Mouse (Mus musculus) thymus, adult 2 months (tissue): ENCODE data around the gene Gnmt. TPM values are rescaled to one million over a fixed set of nuclear protein-coding genes. Genes with fewer than 3 reads are reported as not detected.

ENCODE experiments used
- DNase-seq: peaks from one replicate; pipeline ENCODE4 v3.0.0; 2021
- H3K27ac ChIP-seq: fragments of 200-500 bp; 2 replicates; pipeline ENCODE4 v1.5.1; 2012; ENCODE audit warnings: low read length, control low read depth; ENCODE audit not compliant: control insufficient read depth, insufficient read depth
- H3K27me3 ChIP-seq: fragments of 200-500 bp; 2 replicates; pipeline ENCODE4 v1.6.1; 2012; ENCODE audit warnings: mild to moderate bottlenecking, low read length, moderate library complexity, mixed read lengths; ENCODE audit not compliant: control insufficient read depth, insufficient read depth
- H3K36me3 ChIP-seq: fragments of 200-500 bp; 2 replicates; pipeline ENCODE4 v1.6.1; 2012; ENCODE audit warnings: mild to moderate bottlenecking, low read length, moderate library complexity; ENCODE audit not compliant: control insufficient read depth, insufficient read depth
- H3K4me1 ChIP-seq: fragments of 200-500 bp; replicated peaks from 2 replicates; pipeline ENCODE4 v1.6.1; 2012; ENCODE audit warnings: low read length; ENCODE audit not compliant: control insufficient read depth, insufficient read depth
- H3K4me3 ChIP-seq: fragments of 200-500 bp; 2 replicates; pipeline ENCODE4 v1.5.1; 2012; ENCODE audit warnings: mild to moderate bottlenecking, low read length, control low read depth, moderate library complexity; ENCODE audit not compliant: control insufficient read depth, insufficient read depth
- CTCF ChIP-seq: fragments of 200-500 bp; IDR thresholded peaks from 2 replicates; pipeline ENCODE4 v1.5.1; 2012; ENCODE audit warnings: mild to moderate bottlenecking, control low read depth, low read length, moderate library complexity, borderline replicate concordance; ENCODE audit not compliant: control insufficient read depth, poor library complexity, insufficient read depth; ENCODE audit errors: extremely low read depth
- POLR2A ChIP-seq: fragments of 200-500 bp; IDR thresholded peaks from 2 replicates; pipeline ENCODE4 v1.6.1; 2012; ENCODE audit warnings: mild to moderate bottlenecking, low read length, control low read depth, moderate library complexity; ENCODE audit not compliant: control insufficient read depth, poor library complexity, insufficient read depth; ENCODE audit errors: extremely low read depth
- WGBS: fragments of 180-500 bp; shearing (Covaris S2); methylation state at CpG from one replicate; pipeline ENCODE4 v1.1.7; 2018; 5-methylcytosine and 5-hydroxymethylcytosine counted together
- polyA plus RNA-seq: library from polyadenylated mRNA; depleted of rRNA; stranded (reverse); fragments of >200 nt; gene quantifications from 2 replicates; pipeline ENCODE4 v1.2.3, GENCODE M21; 2012; rRNA removed

Gnmt gene
- polyA plus RNA-seq, result 4.4 and 10.6 TPM in 2 replicates

GRCm38 (mm10) chr17:46728904-46729318 lies at the start of gene Gnmt:
Gnmt (minus strand) TSS chr17:46729168.
- Histone ChIP-seq H3K4me1 (no peaks in the 10 kb centered on the region), H3K4me3 (no peak within 1 kb of the TSS), H3K36me3 (no peaks in the 10 kb centered on the region), H3K27ac (no peak within 1 kb of the TSS), H3K27me3 (no peaks in the 10 kb centered on the region)
- DNase-seq, result no peak
- no peak for TF ChIP-seq CTCF
- TF ChIP-seq POLR2A, result no peak
- WGBS, result 65% methylated on average over 24 of the region's 24 CpGs

- peaks cover 11% of the 10 kb centered on the region for H3K4me1 ChIP-seq
- no peak for DNase-seq
- TF ChIP-seq CTCF (no peak), POLR2A (no peak)
- no peaks in the 10 kb centered on the region for H3K27me3 ChIP-seq
- H3K4me3 ChIP-seq, result no peak overlapping the region
- no peak overlapping the region for H3K27ac ChIP-seq
- 97% methylated on average over 3 of the region's 3 CpGs for WGBS
- H3K36me3 ChIP-seq, result peaks cover 54% of the 10 kb centered on the region
Observed at GRCm38 (mm10) chr17:46776087-46776486, 47.1 kb upstream of the Gnmt start.

- H3K36me3 ChIP-seq, result peaks cover 48% of the 10 kb centered on the region
- no peak for TF ChIP-seq POLR2A
- no peak for TF ChIP-seq CTCF
- WGBS, result 95% methylated on average over 9 of the region's 9 CpGs
Observed at GRCm38 (mm10) chr17:46775070-46775469, 46.1 kb upstream of the Gnmt start.

GRCm38 (mm10) chr17:46774131-46774472 lies 45.1 kb upstream of the Gnmt start:
- H3K27ac ChIP-seq, result no peak overlapping the region

More at GRCm38 (mm10) chr17:46775070-46775469, 46.1 kb upstream of the Gnmt start:
- Histone ChIP-seq H3K27me3 (no peaks in the 10 kb centered on the region), H3K27ac (no peak overlapping the region), H3K4me3 (no peak overlapping the region), H3K4me1 (peaks cover 11% of the 10 kb centered on the region)
- DNase-seq, result no peak

GRCm38 (mm10) chr17:46773278-46774130 lies 44.5 kb upstream of the Gnmt start:
- 11% methylated on average over 20 of the region's 20 CpGs for WGBS
- Histone ChIP-seq H3K4me3 (peak overlapping the region; percentile 81), H3K27me3 (no peaks in the 10 kb centered on the region), H3K36me3 (peaks cover 32% of the 10 kb centered on the region), H3K27ac (no peak overlapping the region), H3K4me1 (peaks cover 16% of the 10 kb centered on the region)
- no peak for DNase-seq
- TF ChIP-seq CTCF (0 out of 2 replicates have a peak, but pooled peaks have one; percentile 23), POLR2A (no peak)

More at GRCm38 (mm10) chr17:46774131-46774472, 45.1 kb upstream of the Gnmt start:
- Histone ChIP-seq H3K4me3 (no peak overlapping the region), H3K27me3 (no peaks in the 10 kb centered on the region), H3K36me3 (peaks cover 38% of the 10 kb centered on the region), H3K4me1 (peaks cover 14% of the 10 kb centered on the region)
- no peak for DNase-seq
- WGBS, result 66% methylated on average over 2 of the region's 2 CpGs
- TF ChIP-seq CTCF (no peak), POLR2A (no peak)

- DNase-seq, result peak; percentile 82
- peak within 1 kb of the TSS; percentile 32 for H3K27ac ChIP-seq
- peak within 1 kb of the TSS; percentile 81 for H3K4me3 ChIP-seq
- H3K4me1 ChIP-seq, result peaks cover 24% of the 10 kb centered on the region
- H3K27me3 ChIP-seq, result no peaks in the 10 kb centered on the region
- peaks cover 24% of the 10 kb centered on the region for H3K36me3 ChIP-seq
- TF ChIP-seq POLR2A (0 out of 2 replicates have a peak, but pooled peaks have one; percentile 66), CTCF (no peak; the same call in 1 of the 2 replicates)
- WGBS, result under 1% methylated on average over 50 of the region's 50 CpGs
Observed at GRCm38 (mm10) chr17:46772404-46773277, 43.7 kb upstream of the Gnmt start, which contains the start of gene 2310039H08Rik. 2310039H08Rik (plus strand) TSS chr17:46772635.
